Mouse (Mus musculus): Measurements from ENCODE around the gene Tnr.

DNA sequence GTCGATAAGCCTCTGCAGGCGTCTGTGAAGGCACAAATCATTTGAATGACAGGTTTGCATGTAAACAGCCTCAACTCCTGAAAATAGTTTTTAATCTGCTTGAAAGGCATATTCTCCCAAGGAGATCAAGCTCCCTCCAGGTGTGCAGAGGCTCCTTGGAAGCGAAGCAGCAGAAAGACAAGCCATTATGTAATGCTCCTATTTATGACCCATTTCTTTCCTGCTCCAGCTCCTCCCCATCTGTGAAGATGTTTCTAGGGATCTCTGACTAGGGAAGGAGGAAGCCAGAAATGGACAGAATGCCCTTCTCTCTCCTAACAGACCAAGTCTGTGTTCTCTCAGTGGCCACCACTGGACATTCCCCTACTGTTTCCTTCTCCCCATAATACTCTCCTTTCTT is 38.0 kb downstream of the Tnr start:
- TF ChIP-seq CTCF (IDR thresholded peaks at IDR 0.05) (no peak), POLR2A (IDR thresholded peaks at IDR 0.05; ENCODE audit: insufficient read depth, low read depth, low read length) (no peak)
